Mouse (Mus musculus) CH12.LX (cell line): ENCODE measurements around the gene Herc1. TPM values are rescaled to one million over a fixed set of nuclear protein-coding genes. Genes with fewer than 3 reads are reported as not detected.

ENCODE experiments used
- DNase-seq: peaks from one replicate; pipeline ENCODE4 v3.0.0-alpha.2; 2013; ENCODE audit errors: extremely low read depth
- H3K27ac ChIP-seq: 2 replicates; pipeline ENCODE4 v1.5.1; 2012; ENCODE audit warnings: low read depth, mild to moderate bottlenecking, control low read depth, moderate library complexity; ENCODE audit not compliant: insufficient read depth
- H3K27me3 ChIP-seq: replicated peaks from 2 replicates; pipeline ENCODE3; 2012; ENCODE audit warnings: inconsistent platforms
- H3K36me3 ChIP-seq, 2 experiments: replicated peaks in 1 of 2; 2 replicates each; pipeline versions ENCODE3 to v1.6.1; 2012; ENCODE audit warnings: inconsistent platforms in 1 of 2, low read length in 1 of 2, mild to moderate bottlenecking in 1 of 2, mixed read lengths in 1 of 2, moderate library complexity in 1 of 2; ENCODE audit not compliant: control insufficient read depth in 1 of 2, insufficient read depth in 1 of 2
- H3K4me1 ChIP-seq, 2 experiments: 2 replicates each; pipeline ENCODE4 v1.6.1; 2012; ENCODE audit warnings: inconsistent platforms in 1 of 2, moderate library complexity in 1 of 2; ENCODE audit not compliant: insufficient read depth in 2 of 2, control insufficient read depth in 1 of 2
- H3K4me2 ChIP-seq: 2 replicates; pipeline ENCODE4 v1.6.1; 2012; ENCODE audit warnings: low read depth, mild to moderate bottlenecking, control low read depth; ENCODE audit not compliant: poor library complexity, insufficient read depth, severe bottlenecking
- H3K4me3 ChIP-seq, 3 experiments: fragments of 150-350 bp in 1 of 3; sonication (generic) in 1 of 3; replicated peaks in 1 of 3; 2 replicates each; pipeline versions ENCODE3 to v1.5.1; 2011 to 2012; ENCODE audit warnings: low read depth in 2 of 3, low read length in 2 of 3, mild to moderate bottlenecking in 2 of 3, moderate library complexity in 2 of 3, control low read depth in 1 of 3, improper control_type of control experiment in 1 of 3, inconsistent platforms in 1 of 3, mixed read lengths in 1 of 3; ENCODE audit not compliant: poor library complexity in 1 of 3
- H3K79me2 ChIP-seq: replicated peaks from 2 replicates; pipeline ENCODE4 v1.6.1; 2012; ENCODE audit warnings: mild to moderate bottlenecking, moderate library complexity; ENCODE audit not compliant: control insufficient read depth, poor library complexity, insufficient read depth, severe bottlenecking; ENCODE audit errors: extremely low read depth
- H3K9ac ChIP-seq: 2 replicates; pipeline ENCODE4 v1.6.1; 2012; ENCODE audit warnings: low read depth, mild to moderate bottlenecking, control low read depth, moderate library complexity; ENCODE audit not compliant: insufficient read depth
- H3K9me3 ChIP-seq: replicated peaks from 2 replicates; pipeline ENCODE3; 2012; ENCODE audit warnings: low read length, inconsistent platforms, mixed read lengths
- BHLHE40 ChIP-seq: IDR thresholded peaks from 2 replicates; pipeline ENCODE4 v1.6.1; 2011; ENCODE audit warnings: mild to moderate bottlenecking, low read depth, low read length, improper control_type of control experiment
- CTCF ChIP-seq, 2 experiments: IDR thresholded peaks in 1 of 2; conservative IDR thresholded peaks in 1 of 2; 2 replicates each; pipeline ENCODE4 v1.5.1; 2011 to 2012; ENCODE audit warnings: low read depth in 2 of 2, low read length in 2 of 2, improper control_type of control experiment in 1 of 2, inconsistent platforms in 1 of 2, mild to moderate bottlenecking in 1 of 2, moderate library complexity in 1 of 2
- EP300 ChIP-seq: IDR thresholded peaks from 2 replicates; pipeline ENCODE4 v1.6.1; 2011; ENCODE audit warnings: low read length, improper control_type of control experiment
- GABPA ChIP-seq: IDR thresholded peaks from 2 replicates; pipeline ENCODE4 v1.6.1; 2012; ENCODE audit warnings: low read depth, low read length, improper control_type of control experiment, inconsistent platforms; ENCODE audit not compliant: insufficient replicate concordance
- HCFC1 ChIP-seq: IDR thresholded peaks from 2 replicates; pipeline ENCODE4 v1.6.1; 2012; ENCODE audit warnings: low read depth, mild to moderate bottlenecking, inconsistent platforms, low read length, improper control_type of control experiment
- IRF4 ChIP-seq: IDR thresholded peaks from 2 replicates; pipeline ENCODE4 v1.6.1; 2014; ENCODE audit warnings: low read depth, mild to moderate bottlenecking, inconsistent platforms, low read length, improper control_type of control experiment
- JUND ChIP-seq: conservative IDR thresholded peaks from 2 replicates; pipeline ENCODE4 v1.6.1; 2011; ENCODE audit warnings: low read depth, low read length, improper control_type of control experiment
- MAZ ChIP-seq: IDR thresholded peaks from 2 replicates; pipeline ENCODE4 v1.6.1; 2012; ENCODE audit warnings: low read depth, mild to moderate bottlenecking, inconsistent platforms, low read length, improper control_type of control experiment, moderate library complexity
- MEF2A ChIP-seq: IDR thresholded peaks from 2 replicates; pipeline ENCODE4 v1.6.1; 2014; ENCODE audit warnings: low read depth, mild to moderate bottlenecking, inconsistent platforms, low read length, improper control_type of control experiment, borderline replicate concordance
- MXI1 ChIP-seq: IDR thresholded peaks from 2 replicates; pipeline ENCODE4 v1.6.1; 2011; ENCODE audit warnings: mild to moderate bottlenecking, low read depth, low read length, improper control_type of control experiment
- NELFE ChIP-seq: IDR thresholded peaks from 2 replicates; pipeline ENCODE4 v1.6.1; 2011; ENCODE audit warnings: low read depth, low read length, improper control_type of control experiment
- NRF1 ChIP-seq: IDR thresholded peaks from 2 replicates; pipeline ENCODE4 v1.6.1; 2014; ENCODE audit warnings: low read depth, mild to moderate bottlenecking, inconsistent platforms, low read length, improper control_type of control experiment, moderate library complexity
- PAX5 ChIP-seq: IDR thresholded peaks from 2 replicates; pipeline ENCODE4 v1.6.1; 2012; ENCODE audit warnings: low read length, inconsistent platforms, mixed read lengths
- POLR2A ChIP-seq: IDR thresholded peaks from 2 replicates; pipeline ENCODE4 v1.6.1; 2011; ENCODE audit warnings: low read depth, mild to moderate bottlenecking, improper control_type of control experiment, low read length
- POLR2AphosphoS2 ChIP-seq: IDR thresholded peaks from 2 replicates; pipeline ENCODE4 v1.6.1; 2011; ENCODE audit warnings: low read depth, low read length, improper control_type of control experiment
- RAD21 ChIP-seq: IDR thresholded peaks from 2 replicates; pipeline ENCODE4 v1.6.1; 2011; ENCODE audit warnings: low read depth, mild to moderate bottlenecking, low read length, improper control_type of control experiment, moderate library complexity
- RCOR1 ChIP-seq: conservative IDR thresholded peaks from 2 replicates; pipeline ENCODE4 v1.6.1; 2012; ENCODE audit warnings: low read depth, mild to moderate bottlenecking, inconsistent platforms, low read length, improper control_type of control experiment
- SIN3A ChIP-seq: IDR thresholded peaks from 2 replicates; pipeline ENCODE4 v1.6.1; 2012; ENCODE audit warnings: low read length, improper control_type of control experiment, inconsistent platforms
- SMC3 ChIP-seq: IDR thresholded peaks from 2 replicates; pipeline ENCODE4 v1.6.1; 2011; ENCODE audit warnings: low read depth, low read length, improper control_type of control experiment
- UBTF ChIP-seq: IDR thresholded peaks from 2 replicates; pipeline ENCODE4 v1.6.1; 2012; ENCODE audit warnings: low read depth, mild to moderate bottlenecking, inconsistent platforms, low read length, improper control_type of control experiment, moderate library complexity
- USF1 ChIP-seq: IDR thresholded peaks from 2 replicates; pipeline ENCODE4 v1.6.1; 2014; ENCODE audit warnings: low read depth, mild to moderate bottlenecking, inconsistent platforms, low read length, improper control_type of control experiment
- ZC3H11A ChIP-seq: IDR thresholded peaks from 2 replicates; pipeline ENCODE4 v1.6.1; 2012; ENCODE audit warnings: low read depth, mild to moderate bottlenecking, inconsistent platforms, low read length, improper control_type of control experiment
- dilution Hi-C: fragments of 300-500 bp; cut with MboI; formaldehyde crosslinking; loops from 2 replicates; pipeline ENCODE4 v1.14.3; 2020; ENCODE audit warnings: low sequenced_read_pairs; ENCODE audit not compliant: extremely low pct_unique_long_range_greater_than_20kb, extremely low pct_ligation_motif_present
- in situ Hi-C: fragments of 300-500 bp; cut with MboI; formaldehyde crosslinking; loops from 3 replicates; pipeline ENCODE4 v1.14.3; 2019; ENCODE audit warnings: low sequenced_read_pairs, low pct_ligation_motif_present, low pct_unique_long_range_greater_than_20kb, mixed read lengths
- polyA plus RNA-seq: library from polyadenylated mRNA; unstranded; fragments of >175 nt; gene quantifications from 2 replicates; pipeline ENCODE4 v1.2.1, GENCODE M21; 2012; ENCODE audit warnings: low read depth; ENCODE audit not compliant: insufficient read length
- total RNA-seq, 2 experiments: library from RNA; depleted of rRNA; stranded (reverse); fragments of 300-350 nt in 1 of 2; fragments of >200 nt in 1 of 2; gene quantifications; 2 replicates each; pipeline ENCODE4 v1.2.3; 2012 to 2014

The Herc1 gene
- total and polyA plus RNA-seq, 3 experiments, result 33.2 to 45.2 (median 42.1) TPM

- no peaks in the 10 kb centered on the region for H3K9me3 ChIP-seq
- H3K27ac ChIP-seq, result no peak overlapping the region
- dilution Hi-C loops, result no loop called here
- H3K79me2 ChIP-seq, result no peaks in the 10 kb centered on the region
- H3K36me3 ChIP-seq, result peaks cover 46 to 88% of the 10 kb centered on the region in 2 experiments
- H3K9ac ChIP-seq, result no peak overlapping the region
- H3K27me3 ChIP-seq, result no peaks in the 10 kb centered on the region
- DNase-seq, result no peak
- no peak for TF ChIP-seq SMC3
- TF ChIP-seq MEF2A, result no peak
- TF ChIP-seq MXI1, result no peak
- TF ChIP-seq HCFC1, result no peak
- TF ChIP-seq RAD21, result no peak
- no peak for TF ChIP-seq NELFE
- no peak for TF ChIP-seq CTCF (conservative IDR thresholded peaks at IDR 0.05 in 1 of 2, IDR thresholded peaks at IDR 0.05 in 1 of 2; ENCODE audit: low read depth in 2 of 2, low read length in 2 of 2)
- no peak for TF ChIP-seq IRF4
- TF ChIP-seq, all 38 proteins: peak for 0
- in situ Hi-C loops, result loop anchor here (10.0 to 25.0 kb wide), 4 partner anchors 186 to 468 kb away; partner anchors contain the start of genes Aph1b, Ciao2a, Gm10647 and Lactb
- H3K4me2 ChIP-seq, result no peak overlapping the region
- H3K4me3 ChIP-seq, result no peak overlapping the region
- H3K4me1 ChIP-seq, result peaks cover 3 to 21% of the 10 kb centered on the region in 2 experiments; a peak in 3 of 4 replicates
These were observed 168.7 kb downstream of the Herc1 start for GRCm38 (mm10) chr9:66518901-66519300.

GRCm38 (mm10) chr9:66520299-66520698, 170.0 kb downstream of the Herc1 start:
- no peak overlapping the region for H3K9ac ChIP-seq
- TF ChIP-seq POLR2A (no peak), RAD21 (no peak), PAX5 (no peak), ZC3H11A (no peak), JUND (no peak), CTCF (conservative IDR thresholded peaks at IDR 0.05 in 1 of 2, IDR thresholded peaks at IDR 0.05 in 1 of 2; ENCODE audit: low read depth in 2 of 2, low read length in 2 of 2) (no peak), MAZ (no peak), USF1 (no peak), RCOR1 (no peak), POLR2AphosphoS2 (no peak), SMC3 (no peak), SIN3A (no peak), EP300 (no peak), BHLHE40 (no peak), HCFC1 (no peak), MEF2A (no peak), GABPA (no peak), NRF1 (no peak), UBTF (no peak)
- peaks cover 0 to 10% of the 10 kb centered on the region in 2 experiments; a peak in 1 of 4 replicates for H3K4me1 ChIP-seq
- H3K27ac ChIP-seq, result no peak overlapping the region
- no peaks in the 10 kb centered on the region for H3K27me3 ChIP-seq
- no peak overlapping the region for H3K4me3 ChIP-seq
- no peaks in the 10 kb centered on the region for H3K79me2 ChIP-seq
- no peak overlapping the region for H3K4me2 ChIP-seq
- no peak for DNase-seq
- peaks cover 46 to 86% of the 10 kb centered on the region in 2 experiments for H3K36me3 ChIP-seq
- dilution Hi-C loops (no loop called here), in situ Hi-C loops (loop anchor here (25.0 kb wide), 3 partner anchors 267 to 467 kb away; partner anchors contain the start of genes Aph1b, Ciao2a, Gm10647 and Lactb)
- H3K9me3 ChIP-seq, result no peaks in the 10 kb centered on the region
